Mouse (Mus musculus) lung, postnatal 0 days (tissue): Measurements from ENCODE around the gene Mrm3.

ENCODE experiments used
- CTCF ChIP-seq: IDR thresholded peaks from 2 replicates; pipeline ENCODE4 v1.5.1; 2016; ENCODE audit warnings: antibody characterized with exemption, mild to moderate bottlenecking
- EP300 ChIP-seq: IDR thresholded peaks from 2 replicates; pipeline ENCODE4 v1.6.1; 2016; ENCODE audit warnings: antibody characterized with exemption, mild to moderate bottlenecking, control low read depth

GRCm38 (mm10) chr11:76216681-76217389 lies 26.7 kb upstream of the Mrm3 start:
- TF ChIP-seq CTCF: no peak
- peak; percentile 66 for TF ChIP-seq EP300
